Mouse (Mus musculus) spleen, adult 12 weeks (tissue): Measurements from ENCODE around the gene Mis12.

Experiments
- DNase-seq: peaks from one replicate; pipeline ENCODE4 v3.0.0; 2022; ENCODE audit warnings: low spot score

Gene Mis12

DNA sequence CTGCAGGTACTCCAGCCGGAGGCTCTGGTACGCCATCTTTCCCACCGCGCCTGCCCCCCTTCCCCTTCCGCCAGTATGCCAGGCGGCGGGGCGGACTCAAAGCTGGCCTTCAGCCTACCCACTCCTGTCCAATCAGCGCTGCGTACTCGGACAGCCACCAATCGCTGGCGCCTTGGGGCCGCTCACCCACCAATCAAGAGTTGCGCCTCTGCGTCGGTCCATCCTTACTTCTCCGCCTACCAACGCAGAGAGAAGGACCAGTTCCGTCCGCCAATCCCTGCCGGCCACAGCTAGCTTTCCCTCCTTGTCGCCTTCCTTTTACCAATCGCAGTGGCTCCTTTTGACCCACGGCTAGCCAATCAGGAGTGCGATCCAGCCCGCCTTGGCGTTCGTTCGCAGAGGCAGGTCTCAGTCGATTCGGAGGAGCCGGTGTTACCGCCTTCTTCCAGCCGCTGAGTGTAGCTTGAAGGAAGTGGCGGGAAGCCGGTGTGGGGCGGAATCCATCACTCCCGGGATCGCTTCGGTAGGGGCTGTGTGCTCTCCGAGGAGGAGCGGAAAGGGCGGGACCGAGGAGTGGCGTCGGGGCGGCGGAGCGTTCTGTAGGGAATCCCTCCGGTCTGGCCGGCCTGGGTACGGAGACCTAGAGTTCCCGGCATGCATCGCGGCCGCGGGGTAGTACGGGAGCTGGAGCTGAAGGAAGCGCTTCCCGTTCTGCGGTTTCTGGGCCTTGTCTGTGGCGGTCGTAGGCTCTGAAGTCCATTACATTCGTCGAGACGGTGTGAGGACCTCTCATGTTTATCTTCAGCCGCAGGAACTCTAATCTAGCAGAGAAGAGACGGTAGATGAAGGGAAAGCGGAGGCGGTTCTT is at the start of gene Mis12, which contains the start of gene Derl2:
Gene Mis12 (plus strand): TSS at position 411 of the 868 bp plus-strand sequence.
Gene Derl2 (minus strand): TSS at position 641 of the 868 bp plus-strand sequence.
- peak; percentile 95 for DNase-seq

DNA sequence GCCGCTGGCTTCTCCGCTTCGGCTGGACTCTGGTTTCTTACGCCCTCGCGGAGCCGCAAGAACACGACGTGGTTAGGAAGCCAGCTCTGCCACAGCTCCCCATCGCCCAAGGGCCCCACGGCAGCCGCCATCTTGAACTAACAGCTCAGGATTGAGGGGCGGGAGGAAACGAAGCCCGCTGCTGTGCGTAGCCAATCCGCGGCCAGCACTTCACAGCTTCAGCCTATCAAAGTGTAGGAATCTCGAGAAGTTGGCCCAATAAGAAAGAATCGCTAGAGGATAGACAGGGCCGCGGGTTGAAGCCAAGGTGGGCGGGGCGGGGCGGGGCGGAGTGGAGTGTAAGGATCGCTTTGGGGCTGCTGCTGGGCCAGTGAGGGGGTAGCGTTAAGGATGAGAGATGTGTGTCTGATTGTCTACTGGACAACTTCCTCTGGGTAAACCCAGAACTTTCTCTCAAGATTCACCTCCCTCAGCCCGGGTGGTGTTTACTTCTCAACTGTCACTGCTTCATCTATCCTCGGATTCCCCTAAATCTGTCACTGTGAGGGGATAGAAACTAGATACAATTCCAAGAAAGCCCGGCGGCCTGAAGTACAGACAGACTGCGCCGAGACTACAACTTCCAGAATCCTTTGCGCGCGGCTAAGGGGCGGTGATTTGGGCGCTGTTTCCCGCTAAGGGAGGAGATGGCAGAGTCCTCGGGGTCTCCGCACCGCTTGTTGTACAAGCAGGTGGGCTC is 49.4 kb upstream of the Mis12 start, which contains the start of the genes Nup88 and Rpain:
Gene Nup88 (minus strand): TSS at position 153 of the 739 bp plus-strand sequence.
Gene Rpain (plus strand): TSS at position 393 of the 739 bp plus-strand sequence.
- peak; percentile 87 for DNase-seq

DNA sequence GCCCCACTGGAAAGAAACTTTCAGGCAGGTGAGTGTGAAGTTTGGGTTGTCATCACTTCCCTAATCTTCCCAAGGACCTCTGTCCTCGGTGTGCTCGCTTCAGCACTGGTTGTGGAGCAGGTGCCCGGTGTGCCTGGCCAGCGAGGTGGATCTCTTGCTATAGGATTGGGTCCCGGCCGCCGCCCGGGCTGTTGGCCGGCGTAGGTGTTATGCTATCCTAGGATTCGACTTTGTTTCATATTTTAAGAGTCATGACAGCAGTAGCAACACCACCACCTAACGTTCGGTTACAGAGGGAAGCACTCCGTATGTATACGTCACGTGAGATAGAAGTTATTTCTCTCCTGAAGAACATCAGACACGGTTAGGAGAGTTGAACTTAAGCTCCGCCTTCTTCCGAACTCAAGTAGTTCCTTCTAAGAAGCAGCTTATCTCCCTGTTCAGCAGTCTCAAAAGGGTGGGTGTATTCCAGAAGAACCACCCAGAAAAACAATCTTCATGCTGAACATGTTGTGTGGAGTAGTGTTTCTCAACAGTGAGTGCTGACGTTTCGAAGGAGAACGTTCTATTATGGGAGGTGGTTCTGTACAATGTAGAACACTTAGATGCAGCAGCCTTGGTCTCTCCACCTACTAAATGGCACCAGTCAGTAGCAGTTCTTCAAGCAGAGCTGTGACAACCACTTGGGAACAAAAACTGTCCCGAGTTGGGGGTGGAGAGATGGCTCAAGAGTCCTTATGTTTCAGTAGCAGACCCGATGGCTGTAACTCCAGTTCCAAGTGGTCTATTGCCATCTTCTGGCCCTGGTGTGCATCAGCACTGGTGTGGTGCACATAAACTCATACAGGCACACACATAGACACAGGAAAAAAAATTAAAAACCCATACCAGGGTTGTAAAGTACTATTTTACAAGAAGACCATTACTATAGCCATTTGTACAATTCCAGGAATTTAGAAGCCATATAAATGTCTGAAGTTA is 48.6 kb upstream of the Mis12 start:
- DNase-seq: peak; percentile 30

DNA sequence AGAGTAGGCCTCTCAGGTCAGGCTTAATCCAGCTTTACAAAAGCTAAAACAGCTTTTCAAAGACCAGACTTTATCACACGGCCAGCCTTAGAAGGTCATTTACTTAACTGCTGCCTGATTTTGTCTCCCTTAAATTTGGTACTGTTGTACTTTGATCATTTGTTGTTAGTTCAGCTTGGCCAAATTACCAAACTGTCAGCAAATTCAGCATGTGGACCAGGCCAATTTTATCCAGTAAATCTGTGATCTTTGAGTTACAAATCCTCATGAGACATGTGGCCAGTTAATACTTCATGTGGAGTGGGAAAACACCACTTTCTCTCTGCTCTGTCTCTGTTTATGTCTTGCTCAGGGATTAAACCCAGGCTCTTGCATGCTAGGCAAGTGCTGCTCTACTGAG is 46.8 kb upstream of the Mis12 start:
- no peak for DNase-seq

DNA sequence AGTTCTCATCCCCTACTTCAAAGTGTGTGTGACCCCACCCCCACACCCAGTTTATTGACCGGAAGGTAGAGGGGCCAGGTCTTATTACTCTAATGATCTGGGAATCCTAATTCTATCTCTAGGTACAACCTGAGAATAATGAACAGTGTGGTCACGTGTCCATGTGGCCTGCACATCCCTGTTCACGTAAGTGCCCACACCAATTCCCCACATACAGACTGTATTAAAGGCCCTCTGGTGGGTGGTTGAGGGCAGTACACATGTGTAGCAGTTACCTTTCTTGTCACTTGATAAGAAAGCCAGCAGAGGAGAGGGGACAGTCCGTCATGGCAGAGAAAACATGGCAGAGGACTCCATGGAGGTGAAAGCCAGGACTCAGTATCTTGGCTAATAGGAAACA is 45.5 kb upstream of the Mis12 start:
- no peak for DNase-seq

DNA sequence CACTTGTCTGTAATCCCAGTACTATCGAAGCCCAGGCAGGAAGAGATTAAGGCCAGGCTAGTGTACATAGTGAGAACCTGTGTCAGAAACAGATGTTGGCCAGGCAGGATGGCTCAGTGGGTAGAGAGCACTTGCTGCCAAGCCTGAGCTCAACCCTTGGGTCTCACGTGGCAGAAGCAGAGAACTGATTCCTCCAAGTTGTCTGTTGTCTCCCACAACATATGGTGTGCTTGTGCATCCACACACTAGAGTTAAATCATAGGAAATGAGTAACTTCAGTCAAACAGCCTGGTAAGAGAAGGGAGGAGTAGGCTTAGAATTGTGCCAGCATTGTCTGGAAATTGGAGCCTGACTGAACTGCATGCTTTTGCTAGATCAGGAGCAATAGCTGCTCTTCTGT is 44.2 kb upstream of the Mis12 start:
- DNase-seq: no peak

DNA sequence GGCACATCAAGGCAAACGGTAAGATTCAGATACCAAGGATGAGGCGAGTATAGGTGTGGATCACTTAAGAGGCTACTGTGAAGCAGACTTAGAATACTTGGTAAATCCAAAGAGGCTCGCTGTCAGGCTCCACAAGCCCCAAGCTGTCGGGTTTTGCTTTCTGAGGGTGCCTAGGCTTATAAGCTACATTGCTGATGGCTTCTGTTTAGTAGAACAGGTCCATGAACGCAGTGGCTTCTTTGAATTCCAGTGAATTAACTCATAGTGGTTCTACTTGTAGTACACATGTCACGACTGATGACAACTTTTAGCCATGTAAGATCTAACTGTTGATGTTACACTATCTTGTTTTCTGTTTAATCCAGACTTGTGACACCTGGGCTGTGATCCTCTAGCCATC is 42.1 kb upstream of the Mis12 start:
- DNase-seq: no peak

DNA sequence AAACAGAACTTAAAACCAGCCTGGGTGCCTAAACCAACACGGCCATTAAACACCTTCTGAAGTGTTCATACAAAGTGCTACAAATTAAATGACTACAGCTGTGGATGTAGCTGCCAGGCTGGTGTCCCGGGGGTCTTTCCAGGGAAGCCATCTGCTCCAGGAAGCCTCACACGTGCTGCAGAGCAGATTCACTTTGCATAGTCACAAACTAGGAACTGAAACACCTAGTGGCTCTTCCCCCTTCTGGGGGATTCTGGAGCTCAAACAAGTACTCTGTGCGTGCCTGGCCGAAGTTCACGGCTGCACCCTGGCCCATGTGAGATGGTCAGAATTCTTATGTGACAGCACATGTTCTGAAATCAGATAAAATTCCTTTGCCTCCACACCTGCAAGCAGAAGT is 39.2 kb upstream of the Mis12 start:
- DNase-seq: no peak

DNA sequence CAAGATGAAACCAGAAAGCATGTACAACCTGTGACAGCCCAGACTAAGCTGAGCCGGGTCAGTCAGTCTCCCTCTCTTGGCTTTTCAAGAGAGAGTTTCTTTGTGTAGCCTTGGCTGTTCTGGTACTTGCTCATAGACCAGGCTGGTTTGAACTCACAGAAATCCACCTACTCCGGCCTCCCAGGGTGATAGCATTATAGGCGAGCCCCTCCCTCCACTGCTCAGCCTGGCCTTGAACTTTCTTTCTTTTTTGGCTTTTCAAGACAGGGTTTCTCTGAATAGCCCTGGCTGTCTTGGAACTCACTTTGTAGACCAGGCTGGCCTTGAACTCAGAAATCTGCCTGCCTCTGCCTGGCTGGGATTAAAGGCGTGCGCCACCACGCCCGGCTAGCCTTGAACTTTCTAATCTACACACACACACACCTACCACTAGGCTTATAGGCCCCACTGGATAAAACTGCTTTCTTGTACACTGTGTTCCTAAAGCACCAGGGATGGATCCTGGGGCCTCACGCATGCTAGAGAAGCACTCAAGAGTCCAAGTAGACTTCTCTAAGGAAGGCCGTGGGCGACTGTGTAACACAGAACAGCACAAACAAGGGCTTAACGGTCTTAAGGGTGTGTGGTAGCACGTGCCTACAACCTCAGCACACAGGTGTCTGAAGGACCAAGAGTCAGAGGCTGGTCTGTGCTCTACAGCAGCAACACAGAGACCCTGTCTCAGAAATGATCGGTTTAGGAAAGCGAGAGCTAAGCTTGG is 38.5 kb upstream of the Mis12 start:
- no peak for DNase-seq

DNA sequence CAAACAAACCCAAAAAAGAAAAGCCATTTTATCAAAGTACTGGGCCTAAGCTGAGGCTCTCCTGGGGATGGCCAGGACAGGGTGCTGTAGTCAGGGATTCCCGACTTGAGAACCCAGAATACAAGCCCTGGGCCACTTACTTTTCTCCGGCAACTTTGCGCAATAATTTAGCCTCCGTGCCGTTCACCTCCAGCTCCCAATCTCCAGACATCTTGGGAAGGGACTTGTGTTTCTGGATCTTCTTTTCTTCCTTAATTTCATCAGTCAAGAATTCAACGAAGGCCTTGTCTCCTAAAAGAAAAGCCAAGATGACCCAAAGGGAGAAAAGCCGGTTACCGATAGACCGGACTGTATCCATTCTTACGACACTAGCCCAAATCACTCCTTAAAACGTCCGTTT is 37.4 kb upstream of the Mis12 start:
- DNase-seq: no peak

DNA sequence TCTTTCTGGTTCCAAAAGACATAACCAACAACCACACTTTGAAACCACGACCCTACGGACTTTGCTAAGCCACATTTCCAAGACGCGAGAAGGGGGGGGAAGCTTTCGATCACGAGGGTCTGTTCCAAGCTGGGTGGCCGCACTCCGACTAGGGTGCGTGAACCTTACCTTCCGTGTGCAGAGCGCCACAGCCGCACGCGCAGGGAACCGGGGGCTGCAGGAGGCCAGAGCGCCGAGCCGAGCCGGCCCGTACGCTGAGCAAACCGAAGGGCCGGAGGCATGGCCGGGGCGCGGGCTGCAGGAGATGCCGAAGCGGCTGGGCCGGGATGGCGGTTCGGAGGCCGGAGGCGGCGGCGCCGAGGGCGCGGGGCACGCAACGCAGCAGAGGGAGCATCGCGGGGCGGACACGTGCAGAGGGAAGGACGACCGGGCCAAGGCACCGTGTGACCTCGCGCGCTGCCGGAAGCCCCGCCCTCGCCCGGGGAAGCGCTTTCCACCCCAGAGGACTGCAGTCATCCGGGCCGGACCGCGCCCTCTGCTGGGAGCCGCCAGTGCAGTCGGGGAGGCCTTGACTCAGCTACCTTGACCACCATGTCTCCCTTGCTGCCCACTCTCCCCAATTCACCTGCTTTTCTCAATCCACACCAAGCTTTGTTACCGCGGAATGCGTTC is 36.7 kb upstream of the Mis12 start, which contains the start of gene C1qbp:
Gene C1qbp (minus strand): TSS at position 470 of the 672 bp plus-strand sequence.
- DNase-seq: peak; percentile 88

DNA sequence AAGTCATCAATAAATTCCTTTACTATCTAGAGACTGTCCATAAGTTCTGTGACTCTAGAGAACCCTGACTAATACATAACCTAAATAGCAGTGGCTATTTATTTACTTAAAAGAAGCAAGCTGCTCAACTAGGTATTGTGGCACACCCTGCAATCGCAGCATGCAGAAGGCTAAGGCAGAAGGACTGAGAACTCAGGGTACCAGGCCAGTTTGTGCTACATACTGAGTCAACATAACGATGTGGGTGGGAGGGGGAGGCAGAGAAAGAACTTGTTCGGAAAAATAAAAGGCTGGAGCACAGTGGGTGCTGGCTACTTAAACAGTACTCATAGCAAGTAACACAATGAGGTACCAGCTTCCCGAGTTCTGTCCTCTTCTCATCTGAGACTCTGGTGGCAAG is 18.2 kb upstream of the Mis12 start:
- DNase-seq: no peak

DNA sequence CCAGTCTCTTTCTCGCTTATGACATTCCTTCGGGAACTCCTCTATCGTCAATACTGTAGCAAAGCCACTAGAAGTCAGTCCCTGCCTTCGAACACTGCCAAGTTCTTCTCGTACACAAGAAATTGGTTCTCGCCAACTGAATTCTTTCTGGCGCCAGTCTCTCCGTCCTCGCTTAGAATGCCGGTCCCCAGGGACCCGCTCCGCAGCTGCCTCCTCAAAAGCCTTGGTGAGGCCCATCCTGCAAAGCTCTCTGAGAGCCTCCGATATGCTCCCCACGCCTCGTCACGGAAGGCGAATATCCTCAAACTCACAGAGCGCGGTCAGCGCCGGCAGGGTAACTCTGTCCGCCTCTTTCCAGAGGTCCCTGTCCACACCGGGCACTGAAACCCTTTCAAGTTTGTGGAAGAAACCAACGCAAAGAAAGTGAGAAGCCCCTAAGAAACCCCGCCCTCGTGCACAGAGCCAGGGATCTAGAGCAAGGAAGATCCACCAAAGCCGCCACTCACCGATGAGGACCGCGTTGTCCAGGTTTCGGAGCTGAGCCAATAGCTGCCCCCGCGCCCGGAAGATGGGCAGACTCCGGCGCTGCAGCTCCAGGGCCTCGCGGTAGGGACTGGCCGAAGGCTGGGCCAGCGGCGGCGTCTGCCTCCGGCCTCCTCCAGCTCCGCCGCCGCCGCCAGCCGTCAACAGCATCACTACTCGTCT is 15.6 kb upstream of the Mis12 start:
- no peak for DNase-seq

DNA sequence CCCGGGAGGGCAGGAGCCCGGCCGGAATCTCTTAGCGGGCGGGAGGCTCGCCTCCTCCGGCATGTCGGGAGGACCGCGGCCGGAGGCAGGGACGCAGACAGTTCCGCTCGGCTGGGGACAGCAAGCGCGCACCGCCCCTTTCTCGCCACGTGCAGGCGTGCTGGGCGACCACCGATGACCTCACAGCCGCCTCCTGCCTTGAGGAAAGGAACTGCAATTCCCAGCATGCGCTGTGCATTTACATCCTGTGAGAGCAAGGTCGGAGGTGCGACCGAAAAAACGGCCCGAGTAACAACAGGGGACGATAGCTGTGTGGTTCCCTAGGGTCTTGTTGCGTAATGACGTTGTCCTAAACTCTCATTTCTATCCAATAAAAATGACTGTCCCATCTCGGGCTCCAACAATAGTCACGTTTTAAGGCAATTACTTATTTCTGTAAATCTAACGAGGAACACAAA is 15.1 kb upstream of the Mis12 start, which contains the start of gene Dhx33:
Gene Dhx33 (minus strand): TSS at position 122 of the 458 bp plus-strand sequence.
- peak; percentile 82 for DNase-seq

DNA sequence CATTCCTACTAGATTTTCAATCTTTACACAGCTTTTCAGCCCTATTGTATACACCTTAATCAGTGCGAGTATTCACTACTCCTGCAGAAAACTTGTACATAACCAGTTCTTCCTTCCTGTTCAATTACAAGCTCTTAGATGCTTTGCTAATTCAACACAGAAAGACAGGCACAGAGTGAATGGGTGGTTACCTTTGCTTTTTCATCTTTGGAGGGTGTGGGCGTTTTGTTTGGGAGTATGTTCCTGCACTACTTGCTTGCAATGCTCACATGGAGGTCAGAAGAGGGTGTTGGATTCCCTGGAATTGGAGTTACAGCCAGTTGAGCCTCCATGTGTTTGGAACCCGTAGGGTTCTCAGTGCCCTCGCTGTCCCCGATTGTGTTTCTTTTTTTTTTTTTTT is 14.4 kb upstream of the Mis12 start:
- DNase-seq: no peak

DNA sequence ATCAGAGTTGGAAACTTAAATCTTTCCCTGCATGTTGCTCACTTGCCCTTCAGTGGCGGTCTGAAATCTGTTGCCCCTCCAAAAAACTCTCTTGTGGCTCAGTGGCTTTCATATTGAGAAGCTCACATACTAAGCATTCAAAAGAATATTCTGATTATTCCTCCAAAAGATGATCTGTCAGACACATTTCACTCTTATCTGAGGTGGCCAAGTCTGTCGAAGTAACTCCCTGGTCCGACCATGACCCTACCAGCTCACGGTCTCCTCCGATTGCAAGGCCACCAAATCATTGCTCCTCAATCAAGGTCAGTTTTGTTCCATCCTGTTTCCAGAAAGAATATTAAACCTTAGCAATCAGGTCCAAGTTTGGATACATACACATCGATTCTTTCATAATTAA is 12.4 kb upstream of the Mis12 start:
- DNase-seq: no peak

DNA sequence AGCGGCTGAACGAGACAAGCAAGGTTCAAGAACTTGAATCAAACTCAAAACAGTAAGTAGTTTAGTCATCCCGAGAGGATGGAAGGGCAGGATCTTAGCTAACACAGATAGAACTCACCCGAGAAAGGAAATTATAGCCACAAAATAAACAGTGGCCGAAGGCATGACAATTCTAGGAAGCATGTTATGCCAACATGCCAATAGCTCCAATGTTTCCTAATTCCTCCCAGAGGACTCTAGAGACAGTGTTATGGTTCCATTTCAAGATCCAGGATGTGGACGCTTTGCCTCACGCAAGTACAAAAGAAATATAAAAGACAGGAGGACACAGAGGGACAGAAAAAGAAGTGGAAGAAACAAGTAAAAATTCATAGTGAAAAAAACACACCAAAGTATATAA is 11.6 kb upstream of the Mis12 start:
- DNase-seq: no peak

DNA sequence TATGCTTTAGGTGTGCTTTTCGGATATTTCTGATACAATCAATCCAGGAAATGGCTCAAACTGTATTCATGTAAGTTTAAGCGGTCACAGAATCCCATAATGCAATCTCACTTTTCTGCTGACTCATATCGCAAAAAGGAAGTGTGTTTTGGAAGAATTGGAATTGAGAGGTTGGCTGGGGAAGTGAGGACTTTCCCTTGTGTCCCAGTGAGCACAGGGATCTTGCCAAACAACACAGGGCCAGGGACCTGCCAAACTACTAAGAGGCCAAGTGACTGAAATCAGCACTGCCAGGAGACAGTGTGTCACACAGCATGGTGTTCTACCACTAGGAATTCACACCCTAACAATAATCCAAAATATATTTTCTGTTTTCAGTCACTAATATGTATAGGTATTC is 11.1 kb upstream of the Mis12 start:
- DNase-seq: no peak

DNA sequence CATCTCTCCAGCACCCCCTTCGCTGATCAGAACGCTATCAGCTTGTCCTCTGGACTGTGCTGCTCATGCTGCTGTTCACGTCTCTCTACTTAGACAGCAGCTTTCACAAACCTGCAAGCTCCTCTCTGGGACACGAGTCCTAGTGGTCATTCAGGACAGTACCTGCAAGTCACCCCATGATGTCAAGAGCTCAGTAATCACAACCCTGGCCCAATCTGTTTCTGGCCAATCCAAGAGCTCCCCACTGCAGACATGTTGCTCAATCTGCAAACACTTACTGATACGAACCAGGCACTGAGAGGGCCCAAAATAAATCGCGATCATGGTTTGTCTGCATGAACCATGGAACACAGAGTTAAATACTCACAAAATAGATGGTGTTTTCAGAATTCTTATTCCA is 6.7 kb upstream of the Mis12 start:
- DNase-seq: no peak

DNA sequence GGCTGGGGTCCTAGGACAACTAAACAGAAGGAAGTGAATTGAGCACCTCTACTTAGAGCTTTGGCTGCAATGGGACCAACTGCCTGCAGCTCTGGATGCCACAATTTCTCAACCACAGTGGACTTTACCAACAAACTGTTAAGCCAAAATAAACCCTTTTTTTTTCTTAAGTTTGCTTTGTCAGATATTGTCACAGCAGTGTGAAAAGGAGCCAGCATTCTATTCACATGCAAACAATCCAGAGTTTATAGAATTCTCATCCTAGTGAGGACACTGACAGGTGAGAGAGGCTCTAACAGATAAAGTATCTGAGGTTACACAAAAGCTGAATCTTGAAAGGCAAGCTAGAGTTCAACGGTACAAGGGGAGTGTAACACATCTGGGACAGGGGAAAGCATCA is 2.4 kb upstream of the Mis12 start:
- no peak for DNase-seq
